Mouse (Mus musculus): ENCODE measurements around the gene Rbm14.
A peak's percentile ranks its signal among the peaks of the same experiment; 100 is the strongest.

Gene Rbm14

GRCm38 (mm10) chr19:4811063-4811908 lies at the start of gene Rbm14, which contains the start of gene Gm21992:
TSS of gene Rbm14 (minus strand) at chr19:4811634.
TSS of gene Gm21992 (minus strand) at chr19:4811612.
- peak; percentile 97 for DNase-seq (ENCODE audit: low spot score)

- no peak for DNase-seq (ENCODE audit: low spot score)
Observed at GRCm38 (mm10) chr19:4859081-4859480, 47.6 kb upstream of the Rbm14 start.

- no peak for DNase-seq (ENCODE audit: low spot score)
Observed at GRCm38 (mm10) chr19:4855951-4856350, 44.5 kb upstream of the Rbm14 start.

GRCm38 (mm10) chr19:4855470-4855820 lies 44.0 kb upstream of the Rbm14 start:
- DNase-seq (ENCODE audit: low spot score) = no peak

- DNase-seq (ENCODE audit: low spot score) = peak; percentile 12
Observed at GRCm38 (mm10) chr19:4854552-4855469, 43.4 kb upstream of the Rbm14 start, which contains the start of gene Ctsf. TSS of gene Ctsf (plus strand) at chr19:4855130.

GRCm38 (mm10) chr19:4850281-4850680 lies 38.8 kb upstream of the Rbm14 start:
- DNase-seq (ENCODE audit: low spot score) = no peak

- no peak for DNase-seq (ENCODE audit: low spot score)
Observed at GRCm38 (mm10) chr19:4849800-4850199, 38.4 kb upstream of the Rbm14 start.

- peak; percentile 37 for DNase-seq (ENCODE audit: low spot score)
Observed at GRCm38 (mm10) chr19:4847490-4847889, 36.1 kb upstream of the Rbm14 start.

- no peak for DNase-seq (ENCODE audit: low spot score)
Observed at GRCm38 (mm10) chr19:4845846-4846245, 34.4 kb upstream of the Rbm14 start.

GRCm38 (mm10) chr19:4842611-4843010 lies 31.2 kb upstream of the Rbm14 start:
- DNase-seq (ENCODE audit: low spot score) = peak; percentile 6

- DNase-seq (ENCODE audit: low spot score) = no peak
Observed at GRCm38 (mm10) chr19:4840848-4841247, 29.4 kb upstream of the Rbm14 start.

- peak; percentile 97 for DNase-seq (ENCODE audit: low spot score)
Observed at GRCm38 (mm10) chr19:4839149-4839548, 27.7 kb upstream of the Rbm14 start, which contains the start of the genes Ccs and Ccdc87. TSS of gene Ccs (minus strand) at chr19:4839332. TSS of gene Ccdc87 (plus strand) at chr19:4839366.

- no peak for DNase-seq (ENCODE audit: low spot score)
Observed at GRCm38 (mm10) chr19:4838526-4839140, 27.2 kb upstream of the Rbm14 start.

- DNase-seq (ENCODE audit: low spot score) = no peak
Observed at GRCm38 (mm10) chr19:4837049-4837448, 25.6 kb upstream of the Rbm14 start.

GRCm38 (mm10) chr19:4836096-4836495 lies 24.7 kb upstream of the Rbm14 start:
- DNase-seq (ENCODE audit: low spot score) = no peak

GRCm38 (mm10) chr19:4833977-4834376 lies 22.5 kb upstream of the Rbm14 start:
- no peak for DNase-seq (ENCODE audit: low spot score)

- DNase-seq (ENCODE audit: low spot score) = no peak
Observed at GRCm38 (mm10) chr19:4829156-4829555, 17.7 kb upstream of the Rbm14 start.

- DNase-seq (ENCODE audit: low spot score) = no peak
Observed at GRCm38 (mm10) chr19:4828444-4829114, 17.1 kb upstream of the Rbm14 start.

GRCm38 (mm10) chr19:4820678-4821303 lies 9.4 kb upstream of the Rbm14 start:
- DNase-seq (ENCODE audit: low spot score) = no peak

GRCm38 (mm10) chr19:4817182-4817835 lies 5.9 kb upstream of the Rbm14 start:
- DNase-seq (ENCODE audit: low spot score) = no peak

GRCm38 (mm10) chr19:4813015-4813414 lies 1.6 kb upstream of the Rbm14 start:
- DNase-seq (ENCODE audit: low spot score) = peak; percentile 37
